Mouse (Mus musculus) G1E (cell line): ENCODE results near the gene Xrcc5. TPM values are rescaled to one million over a fixed set of nuclear protein-coding genes. Genes with fewer than 3 reads are reported as not detected.

Source experiments
- ATAC-seq: 2 replicates; pipeline ENCODE4 v1.8.0; 2016; ENCODE audit warnings: mild to moderate bottlenecking; ENCODE audit not compliant: insufficient number of reproducible peaks, poor library complexity, low FRiP score, severe bottlenecking; ENCODE audit errors: extremely low read depth
- DNase-seq: peaks from one replicate; pipeline ENCODE4 v3.0.0; 2012; ENCODE audit warnings: low spot score
- H3K27me3 ChIP-seq: 2 replicates; pipeline ENCODE4 v1.6.1; 2012; ENCODE audit warnings: mild to moderate bottlenecking, low read length, inconsistent platforms; ENCODE audit not compliant: insufficient read depth
- H3K36me3 ChIP-seq: replicated peaks from 2 replicates; pipeline ENCODE3; 2012; ENCODE audit warnings: mild to moderate bottlenecking, inconsistent platforms
- H3K4me1 ChIP-seq: 2 replicates; pipeline ENCODE4 v1.6.1; 2012; ENCODE audit warnings: low read depth, low read length, inconsistent platforms, mixed read lengths; ENCODE audit not compliant: insufficient read depth
- H3K4me3 ChIP-seq: 2 replicates; pipeline ENCODE4 v1.5.1; 2012; ENCODE audit warnings: low read depth, mild to moderate bottlenecking, inconsistent platforms, low read length, moderate library complexity, mixed read lengths
- H3K9me3 ChIP-seq: replicated peaks from 2 replicates; pipeline ENCODE4 v1.6.1; 2012; ENCODE audit warnings: inconsistent platforms
- CTCF ChIP-seq: IDR thresholded peaks from 2 replicates; pipeline ENCODE4 v1.5.1; 2012; ENCODE audit warnings: low read depth, low read length, inconsistent platforms, mixed read lengths
- GATA1 ChIP-seq: IDR thresholded peaks from 2 replicates; pipeline ENCODE4 v1.6.1; 2012; ENCODE audit warnings: borderline replicate concordance, low read length, inconsistent platforms, mixed read lengths
- GATA2 ChIP-seq: IDR thresholded peaks from 2 replicates; pipeline ENCODE4 v1.6.1; 2012; ENCODE audit warnings: low read depth, low read length, inconsistent platforms, borderline replicate concordance
- POLR2AphosphoS5 ChIP-seq: IDR thresholded peaks from 2 replicates; pipeline ENCODE4 v1.6.1; 2012; ENCODE audit warnings: low read depth, low read length, inconsistent platforms; ENCODE audit not compliant: insufficient replicate concordance
- TAL1 ChIP-seq: conservative IDR thresholded peaks from 2 replicates; pipeline ENCODE4 v1.6.1; 2012; ENCODE audit warnings: low read depth, low read length, inconsistent platforms, mixed read lengths
- polyA plus RNA-seq: library from polyadenylated mRNA; stranded (reverse); fragments of >175 nt; gene quantifications from 2 replicates; pipeline ENCODE4 v1.2.3, GENCODE M21; 2012
- total RNA-seq, 2 experiments: library from RNA; stranded (forward) in 1 of 2; stranded (reverse) in 1 of 2; fragments of 200-1000 nt in 1 of 2; fragments of >200 nt in 1 of 2; fragmentation: Nextera tagmentation in 1 of 2; gene quantifications; 2 replicates each; pipeline ENCODE4 v1.2.3; 2014 to 2017

The Xrcc5 gene
- total and polyA plus RNA-seq, 3 experiments: 3.4 to 89.5 (median 84.9) TPM

GRCm38 (mm10) chr1:72326162-72326821 is 19.1 kb downstream of the Xrcc5 start:
- Histone ChIP-seq H3K4me3 (no peak overlapping the region), H3K9me3 (no peaks in the 10 kb centered on the region), H3K36me3 (peaks cover 85% of the 10 kb centered on the region), H3K27me3 (no peaks in the 10 kb centered on the region), H3K4me1 (no peaks in the 10 kb centered on the region)
- ATAC-seq (no peak), DNase-seq (no peak)
- no peak for TF ChIP-seq POLR2AphosphoS5
- no peak for TF ChIP-seq GATA1
- TF ChIP-seq GATA2: no peak

DNA sequence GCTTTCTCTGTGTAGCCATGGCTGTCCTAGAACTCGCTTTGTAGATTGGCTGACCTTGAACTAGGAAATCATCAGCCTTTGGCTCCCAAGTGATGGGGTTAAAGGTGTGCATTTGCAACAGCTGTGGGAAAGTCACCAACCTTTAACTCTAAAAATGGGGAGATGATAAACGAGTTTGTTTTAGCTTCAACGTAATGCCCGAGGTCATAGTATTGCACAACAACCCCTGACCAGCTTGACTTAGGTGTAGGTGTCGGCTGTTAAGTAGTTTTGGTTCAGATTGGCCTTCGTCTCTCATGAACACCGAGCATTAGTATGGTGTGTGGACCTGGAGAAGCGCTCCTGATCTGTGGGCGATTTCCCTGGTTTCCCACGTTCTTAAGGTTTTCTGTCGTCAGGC is 27.6 kb downstream of the Xrcc5 start:
- H3K36me3 ChIP-seq: peaks cover 89% of the 10 kb centered on the region
- DNase-seq: no peak
- ATAC-seq: no peak
- H3K27me3 ChIP-seq: no peaks in the 10 kb centered on the region
- no peak overlapping the region for H3K4me3 ChIP-seq
- H3K9me3 ChIP-seq: no peaks in the 10 kb centered on the region
- no peak for TF ChIP-seq CTCF
- no peak for TF ChIP-seq GATA1
- TF ChIP-seq POLR2AphosphoS5: no peak
- TF ChIP-seq GATA2: no peak
- no peak for TF ChIP-seq TAL1
- H3K4me1 ChIP-seq: no peaks in the 10 kb centered on the region

- Histone ChIP-seq H3K27me3 (no peaks in the 10 kb centered on the region), H3K4me3 (no peak overlapping the region), H3K4me1 (no peaks in the 10 kb centered on the region), H3K36me3 (peaks cover 90% of the 10 kb centered on the region), H3K9me3 (no peaks in the 10 kb centered on the region)
- TF ChIP-seq POLR2AphosphoS5 (no peak), GATA1 (no peak), GATA2 (no peak)
- DNase-seq: no peak
- no peak for ATAC-seq
Measured at GRCm38 (mm10) chr1:72336780-72337179, 29.6 kb downstream of the Xrcc5 start.

DNA sequence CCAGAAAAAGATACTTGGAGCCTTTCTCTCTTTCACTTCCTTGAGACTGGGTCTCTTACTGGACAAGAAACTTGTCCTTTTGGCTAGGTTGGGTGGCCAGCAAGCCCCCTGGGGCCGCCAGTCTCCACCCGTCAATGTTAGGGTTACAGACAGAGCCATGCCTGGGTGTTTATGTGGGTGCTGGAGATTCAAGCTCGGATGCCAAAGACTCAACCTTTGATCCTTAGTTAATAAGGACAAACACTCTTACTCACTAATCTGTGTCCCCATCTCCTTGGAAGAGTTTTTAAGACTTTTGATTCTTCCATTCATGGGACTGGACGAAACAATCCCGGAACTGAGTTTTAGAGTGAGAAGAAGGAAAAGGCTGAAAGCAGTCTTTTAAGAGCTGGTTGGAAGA is 31.1 kb downstream of the Xrcc5 start:
- Histone ChIP-seq H3K4me3 (no peak overlapping the region), H3K36me3 (peaks cover 91% of the 10 kb centered on the region), H3K27me3 (no peaks in the 10 kb centered on the region), H3K4me1 (no peaks in the 10 kb centered on the region), H3K9me3 (no peaks in the 10 kb centered on the region)
- DNase-seq: no peak
- no peak for ATAC-seq
- TF ChIP-seq CTCF: no peak
- no peak for TF ChIP-seq GATA2
- TF ChIP-seq TAL1: no peak
- TF ChIP-seq POLR2AphosphoS5: no peak
- TF ChIP-seq GATA1: no peak

DNA sequence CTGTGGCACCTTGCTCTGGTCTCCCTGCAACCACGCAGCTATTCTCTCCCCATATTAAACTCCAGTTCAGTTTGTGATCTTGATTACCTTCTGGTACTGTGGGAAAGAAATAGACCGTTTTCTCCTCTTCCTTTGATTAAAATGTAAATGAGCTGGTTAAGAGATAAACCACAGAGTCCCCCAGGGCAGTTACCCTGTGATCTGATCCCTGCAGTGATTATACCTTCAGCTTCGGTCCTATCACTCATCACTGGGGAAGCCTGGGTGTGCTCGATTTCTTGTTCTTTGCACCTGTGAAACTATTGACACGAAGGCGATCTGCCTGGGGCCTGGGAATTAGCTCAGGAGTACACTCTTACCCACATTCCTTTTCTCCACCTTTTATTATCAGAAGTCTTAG is 40.7 kb downstream of the Xrcc5 start:
- Histone ChIP-seq H3K4me3 (no peak overlapping the region), H3K4me1 (no peaks in the 10 kb centered on the region), H3K9me3 (no peaks in the 10 kb centered on the region), H3K36me3 (peaks cover 96% of the 10 kb centered on the region), H3K27me3 (no peaks in the 10 kb centered on the region)
- ATAC-seq: no peak
- TF ChIP-seq TAL1: no peak
- TF ChIP-seq GATA2: no peak
- no peak for DNase-seq

- no peaks in the 10 kb centered on the region for H3K27me3 ChIP-seq
- H3K4me3 ChIP-seq: no peak overlapping the region
- no peak for ATAC-seq
- H3K4me1 ChIP-seq: no peaks in the 10 kb centered on the region
- no peaks in the 10 kb centered on the region for H3K9me3 ChIP-seq
- DNase-seq: no peak
- H3K36me3 ChIP-seq: peaks cover 89% of the 10 kb centered on the region
- TF ChIP-seq GATA2 (no peak), TAL1 (no peak), POLR2AphosphoS5 (no peak), GATA1 (no peak), CTCF (no peak)
Measured at GRCm38 (mm10) chr1:72354856-72355255, 47.6 kb downstream of the Xrcc5 start.

DNA sequence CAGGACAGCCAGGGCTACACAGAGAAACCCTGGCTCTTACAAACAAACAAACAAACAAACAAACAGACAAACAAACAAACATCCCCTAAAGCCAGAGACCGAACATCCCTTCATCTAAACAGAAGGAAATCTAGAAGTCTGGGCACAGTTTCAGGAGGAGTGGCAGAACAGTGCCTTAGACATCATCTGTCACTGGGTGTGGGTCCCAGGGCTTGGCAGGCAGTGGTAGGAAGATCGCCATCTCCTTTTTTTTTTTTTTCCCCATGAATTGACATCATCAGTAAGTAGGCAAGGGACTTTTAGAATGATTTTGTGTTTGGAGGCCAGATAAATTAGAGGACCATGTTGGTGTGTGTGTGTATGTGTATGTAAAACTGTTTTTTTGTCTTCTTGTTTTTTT is 51.0 kb downstream of the Xrcc5 start:
- ATAC-seq (no peak), DNase-seq (no peak)
- H3K4me1 ChIP-seq: no peaks in the 10 kb centered on the region
- H3K4me3 ChIP-seq: no peak overlapping the region
- H3K36me3 ChIP-seq: peaks cover 88% of the 10 kb centered on the region
- H3K27me3 ChIP-seq: no peaks in the 10 kb centered on the region
- H3K9me3 ChIP-seq: no peaks in the 10 kb centered on the region
- TF ChIP-seq TAL1 (no peak), POLR2AphosphoS5 (no peak), CTCF (no peak), GATA2 (no peak), GATA1 (no peak)
